Mouse (Mus musculus) forelimb bud, embryonic 11.5 days (tissue): ENCODE results near the gene Tbc1d2.

Experiments used
- DNase-seq: peaks from one replicate; pipeline ENCODE4 v3.0.0-alpha.2; 2012; ENCODE audit warnings: low read depth, low spot score

Gene Tbc1d2

GRCm38 (mm10) chr4:46650086-46650753 lies at the start of gene Tbc1d2:
Tbc1d2 (minus strand) TSS chr4:46650209.
- DNase-seq = peak; percentile 90

DNA sequence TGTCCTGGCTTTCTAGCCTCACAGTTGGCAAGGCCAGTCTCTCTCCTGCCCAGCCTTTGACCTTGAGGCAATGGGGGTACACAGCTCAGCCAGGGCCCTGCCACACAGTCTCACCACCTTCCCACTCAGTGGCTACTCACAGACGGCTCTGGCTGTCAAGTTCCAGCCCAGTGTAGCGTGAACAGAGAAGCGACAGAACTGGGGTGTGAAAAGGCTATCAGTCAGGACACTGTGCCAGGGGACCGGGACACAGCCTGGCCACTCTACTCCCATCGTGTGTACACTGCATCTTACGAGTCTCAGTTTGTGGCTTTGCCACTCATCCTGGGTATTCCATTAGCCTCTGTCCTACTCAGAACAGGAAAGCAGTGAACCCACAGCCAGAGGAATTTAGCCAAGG lies 46.5 kb upstream of the Tbc1d2 start:
- DNase-seq = no peak

GRCm38 (mm10) chr4:46690565-46690964 lies 40.6 kb upstream of the Tbc1d2 start:
- no peak for DNase-seq

- no peak for DNase-seq
Measured at GRCm38 (mm10) chr4:46690023-46690420, 40.0 kb upstream of the Tbc1d2 start.

DNA sequence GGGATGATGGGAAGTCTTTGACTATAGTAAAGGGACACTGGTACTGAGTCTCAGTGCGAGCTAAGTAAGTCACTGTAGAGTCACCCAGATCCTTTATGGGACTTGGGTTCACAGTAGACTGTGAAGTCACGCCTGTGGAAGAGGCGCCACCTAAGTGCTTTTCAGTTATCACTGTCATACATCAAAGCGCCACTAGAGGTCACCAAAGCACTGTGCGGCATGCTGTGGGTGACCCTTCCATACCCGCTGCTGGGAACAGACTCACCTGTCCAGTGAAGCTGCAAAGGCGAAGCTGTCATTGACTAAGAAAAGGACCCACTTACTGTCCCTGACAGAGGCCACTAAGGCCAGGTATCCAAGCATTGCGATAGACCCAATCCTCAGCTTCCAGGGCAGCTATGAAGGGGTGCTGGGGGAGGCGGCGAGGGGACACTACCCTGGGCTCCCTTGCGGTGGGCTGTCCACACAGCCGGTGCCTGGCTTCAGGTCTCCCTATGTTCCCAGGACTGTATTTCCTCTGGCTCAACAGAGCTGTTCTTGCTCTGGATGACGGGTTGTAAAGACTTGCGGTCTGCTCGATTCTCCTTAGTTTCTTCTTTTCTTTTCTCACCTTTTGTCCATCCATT lies 39.5 kb upstream of the Tbc1d2 start:
- DNase-seq = peak; percentile 76

GRCm38 (mm10) chr4:46688213-46688832 lies 38.3 kb upstream of the Tbc1d2 start:
- no peak for DNase-seq

DNA sequence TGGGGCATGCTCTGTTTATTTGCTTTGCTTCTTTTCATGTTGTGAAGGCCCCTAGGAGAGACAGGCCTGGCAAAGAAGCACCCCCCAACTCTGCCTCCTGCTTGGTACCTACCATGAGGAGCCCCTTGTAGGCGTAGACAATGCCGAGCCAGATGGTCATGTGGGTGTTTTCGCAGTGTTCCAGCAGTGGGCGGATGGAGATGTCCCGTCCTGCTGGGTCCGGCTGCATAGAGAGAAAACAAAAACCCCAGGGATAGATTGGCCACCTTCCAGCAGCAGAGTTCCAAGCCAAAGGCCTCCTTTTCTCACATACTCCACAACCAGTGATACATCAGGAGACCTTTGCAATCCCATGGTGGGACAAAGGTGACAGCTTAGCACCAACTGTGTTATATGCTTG lies 34.2 kb upstream of the Tbc1d2 start:
- DNase-seq = no peak

DNA sequence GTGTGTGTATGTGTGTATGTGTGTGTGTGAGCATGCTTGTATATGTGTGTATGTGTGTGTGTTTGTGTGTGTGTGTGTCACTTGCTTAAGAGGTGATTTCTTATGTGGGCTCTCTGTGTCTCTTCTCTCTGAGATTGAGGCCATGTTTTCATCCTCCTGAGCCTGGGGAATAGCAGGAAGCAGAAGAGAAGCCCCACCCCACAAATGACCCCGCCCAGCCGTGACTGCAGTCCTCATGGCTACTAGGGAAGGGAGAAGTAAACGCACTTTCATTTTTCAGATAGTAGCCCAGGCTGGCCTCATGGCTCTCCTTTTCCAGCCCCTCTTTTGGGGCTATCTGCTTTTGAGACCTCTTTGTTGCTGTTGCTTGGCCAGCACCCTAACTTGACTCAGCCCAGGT lies 26.6 kb upstream of the Tbc1d2 start:
- DNase-seq = no peak

- DNase-seq = no peak
Measured at GRCm38 (mm10) chr4:46675992-46676391, 26.0 kb upstream of the Tbc1d2 start.

DNA sequence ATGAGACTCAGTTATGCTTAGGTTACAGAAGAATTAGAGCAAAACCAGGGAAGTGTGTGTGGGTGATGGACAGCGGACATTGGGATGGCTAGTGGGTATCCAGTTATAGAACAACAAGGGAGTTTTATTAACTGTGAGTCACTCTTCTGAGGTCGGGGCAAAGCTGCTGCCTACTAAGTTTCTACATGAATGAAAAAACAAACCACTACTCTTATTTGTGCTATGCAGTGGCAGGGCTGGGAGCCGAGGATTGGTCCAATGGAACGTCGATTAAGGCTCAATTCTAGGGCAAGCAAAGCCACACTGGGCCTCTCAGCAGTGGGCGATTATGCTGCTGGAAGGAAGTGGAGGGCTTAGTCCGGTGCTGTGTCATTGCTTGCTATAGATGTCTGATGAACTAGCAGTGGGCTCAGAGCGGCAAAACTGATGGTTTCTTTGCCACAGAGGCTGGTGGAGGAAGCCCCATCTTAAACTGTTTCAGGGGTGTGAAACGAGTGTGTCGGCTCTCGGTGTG lies 25.3 kb upstream of the Tbc1d2 start:
- DNase-seq = no peak

GRCm38 (mm10) chr4:46668620-46669019 lies 18.6 kb upstream of the Tbc1d2 start:
- DNase-seq = no peak

- DNase-seq = no peak
Measured at GRCm38 (mm10) chr4:46666420-46666819, 16.4 kb upstream of the Tbc1d2 start.

DNA sequence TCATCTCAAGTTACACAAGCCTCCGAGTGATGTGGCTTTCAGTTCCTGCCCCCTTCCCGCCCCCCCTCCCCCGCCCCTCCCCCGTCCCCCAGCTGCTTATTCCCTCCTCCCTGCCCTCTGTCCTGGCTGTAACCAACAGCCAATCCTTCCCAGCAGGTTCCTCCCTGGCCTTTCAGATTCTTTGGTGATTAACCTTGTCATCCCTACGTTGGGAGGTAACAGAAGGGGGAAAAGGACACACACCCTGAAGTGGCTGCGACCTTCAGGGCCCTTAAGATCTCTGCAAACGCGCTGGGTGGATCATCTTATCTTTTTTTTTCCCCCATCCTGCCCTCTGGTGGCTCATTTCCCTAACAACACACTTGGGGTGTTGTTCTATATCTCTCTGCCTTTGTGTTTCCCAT lies 15.4 kb upstream of the Tbc1d2 start:
- DNase-seq = peak; percentile 54

DNA sequence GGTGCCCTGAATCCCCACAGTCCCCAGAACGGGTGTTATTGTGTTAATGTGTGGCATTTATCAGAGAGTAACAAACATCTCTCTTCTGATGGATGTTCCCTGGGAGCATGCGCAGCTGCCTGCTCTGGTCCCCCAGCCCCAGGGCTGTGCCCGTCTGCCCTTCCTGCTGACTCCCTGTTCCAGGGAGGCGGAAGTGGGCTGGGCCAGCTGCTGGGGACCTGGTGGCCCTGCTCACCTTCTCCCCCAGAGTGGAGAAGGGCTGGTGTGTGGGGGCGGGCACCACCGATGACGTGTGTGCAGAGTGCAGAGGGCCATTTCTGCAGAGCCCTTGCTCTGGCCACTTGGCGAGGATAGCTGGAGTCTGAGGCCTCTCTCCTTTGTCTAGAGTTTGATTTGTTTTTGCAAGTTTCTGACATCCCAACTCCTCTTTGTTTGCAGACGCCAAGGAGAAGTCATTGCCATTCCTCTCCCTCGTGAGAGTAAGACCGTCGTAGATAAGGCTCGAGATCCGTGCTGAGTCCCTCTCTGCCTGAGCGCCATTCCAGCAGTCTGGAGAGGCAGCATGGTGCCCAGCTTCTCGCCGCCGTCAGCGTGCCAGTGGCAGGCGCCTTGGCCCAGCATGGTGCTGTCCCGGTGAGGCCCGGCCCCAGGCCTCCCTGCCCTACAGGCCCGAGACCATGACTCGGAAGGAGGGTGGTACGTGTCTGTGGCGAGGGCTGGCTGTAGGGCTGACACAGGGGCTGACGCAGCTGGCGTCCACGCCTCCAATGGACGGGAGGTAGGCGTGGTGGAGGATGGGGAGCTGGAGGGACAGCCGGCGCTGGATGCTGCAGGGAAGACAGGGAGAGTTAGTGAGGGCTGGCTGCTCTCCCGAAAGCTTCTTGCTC lies 14.4 kb upstream of the Tbc1d2 start:
- peak; percentile 72 for DNase-seq

GRCm38 (mm10) chr4:46661433-46661832 lies 11.4 kb upstream of the Tbc1d2 start:
- no peak for DNase-seq

- no peak for DNase-seq
Measured at GRCm38 (mm10) chr4:46658946-46659345, 8.9 kb upstream of the Tbc1d2 start.

- peak; percentile 80 for DNase-seq
Measured at GRCm38 (mm10) chr4:46657116-46657515, 7.1 kb upstream of the Tbc1d2 start.

- no peak for DNase-seq
Measured at GRCm38 (mm10) chr4:46655956-46656355, 5.9 kb upstream of the Tbc1d2 start.

- no peak for DNase-seq
Measured at GRCm38 (mm10) chr4:46655298-46655697, 5.3 kb upstream of the Tbc1d2 start.

GRCm38 (mm10) chr4:46649161-46649560 lies 848 bp downstream of the Tbc1d2 start:
- DNase-seq = no peak

- no peak for DNase-seq
Measured at GRCm38 (mm10) chr4:46643676-46644112, 6.3 kb downstream of the Tbc1d2 start.
